Mouse (Mus musculus): Measurements from ENCODE around the gene Tnfrsf12a.
A peak's percentile ranks its signal among the peaks of the same experiment; 100 is the strongest.

The Tnfrsf12a gene

GRCm38 (mm10) chr17:23677236-23677679, at the start of gene Tnfrsf12a:
TSS of gene Tnfrsf12a (minus strand) at chr17:23677468.
- DNase-seq (ENCODE audit: low spot score) = peak; percentile 89

DNA sequence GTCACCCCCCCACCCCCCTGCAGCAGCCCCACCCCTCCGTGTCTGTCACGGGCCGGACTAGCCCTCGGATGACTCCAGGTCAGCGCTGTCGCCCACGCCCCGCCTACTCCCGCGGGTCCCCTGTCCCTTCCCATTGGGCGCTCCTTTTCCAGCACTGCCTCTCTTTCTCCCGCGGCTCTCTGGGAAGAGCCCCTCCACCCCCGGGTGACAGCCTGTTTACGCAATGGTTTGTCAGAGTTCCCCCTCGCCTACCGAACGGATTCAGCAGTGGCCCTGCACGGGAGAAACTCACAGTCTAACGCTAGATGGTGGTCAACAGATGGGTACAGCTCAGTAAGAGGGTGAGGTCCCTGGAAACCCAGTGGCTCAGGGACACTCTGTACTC, 49.5 kb upstream of the Tnfrsf12a start:
- peak; percentile 95 for DNase-seq (ENCODE audit: low spot score)

GRCm38 (mm10) chr17:23725999-23726757, 48.9 kb upstream of the Tnfrsf12a start, which contains the start of gene Pkmyt1:
TSS of gene Pkmyt1 (plus strand) at chr17:23726336.
- peak; percentile 94 for DNase-seq (ENCODE audit: low spot score)

GRCm38 (mm10) chr17:23725477-23725876, 48.2 kb upstream of the Tnfrsf12a start:
- DNase-seq (ENCODE audit: low spot score) = no peak

- DNase-seq (ENCODE audit: low spot score) = no peak
Measured at GRCm38 (mm10) chr17:23722376-23723125, 45.3 kb upstream of the Tnfrsf12a start, which contains the start of gene 1520401A03Rik. TSS of gene 1520401A03Rik (minus strand) at chr17:23722783.

DNA sequence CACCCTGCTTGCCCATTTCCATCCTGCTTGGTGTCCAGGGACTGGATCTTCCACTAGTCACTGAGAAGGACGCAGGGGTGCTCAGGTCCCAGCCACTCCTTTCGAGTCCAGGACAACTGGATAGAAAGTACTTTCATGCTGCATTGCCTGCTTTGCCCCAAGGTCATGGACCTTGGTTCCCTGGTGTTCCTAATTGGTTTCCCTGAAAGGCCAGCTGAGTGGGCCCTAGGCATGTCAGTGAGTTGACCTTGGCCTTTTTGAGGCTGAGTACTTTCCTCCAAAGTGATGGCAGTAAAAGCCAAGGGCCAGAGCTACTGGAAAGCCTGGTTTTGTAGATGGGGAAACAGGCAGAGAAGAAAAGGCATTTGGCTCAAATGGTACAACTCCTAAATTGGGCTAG, 44.6 kb upstream of the Tnfrsf12a start:
- DNase-seq (ENCODE audit: low spot score) = no peak

GRCm38 (mm10) chr17:23719455-23719854, 42.2 kb upstream of the Tnfrsf12a start:
- no peak for DNase-seq (ENCODE audit: low spot score)

GRCm38 (mm10) chr17:23717003-23717402, 39.7 kb upstream of the Tnfrsf12a start:
- no peak for DNase-seq (ENCODE audit: low spot score)

GRCm38 (mm10) chr17:23706212-23706611, 28.9 kb upstream of the Tnfrsf12a start:
- peak; percentile 51 for DNase-seq (ENCODE audit: low spot score)

DNA sequence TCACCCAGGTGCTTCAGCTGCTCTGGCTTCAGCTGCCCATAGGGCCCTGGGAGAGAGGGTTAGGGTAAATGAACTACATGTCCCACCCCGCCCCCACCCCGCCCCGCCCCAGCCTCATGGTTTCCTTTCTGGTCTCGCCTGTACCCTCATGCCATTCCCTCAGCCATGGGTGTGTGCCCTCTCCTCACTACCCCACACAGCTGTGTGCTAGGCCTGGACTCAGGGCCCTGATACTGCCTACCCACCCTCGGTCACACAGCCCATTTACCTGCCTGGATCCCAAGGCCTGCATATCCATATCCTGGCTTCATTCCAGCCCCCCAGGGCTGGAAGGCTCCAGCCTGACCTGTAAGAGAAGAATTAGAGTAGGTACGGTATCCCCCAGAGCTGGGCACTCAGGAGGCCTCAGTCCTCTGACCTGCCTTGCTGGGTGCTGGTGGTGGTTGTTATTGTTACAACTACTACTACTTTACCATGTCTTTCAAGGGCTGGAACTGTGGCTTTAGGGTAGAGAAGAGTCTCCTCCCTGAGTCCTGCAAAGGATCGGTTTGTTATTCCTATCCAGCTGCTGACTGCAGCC, 28.3 kb upstream of the Tnfrsf12a start:
- no peak for DNase-seq (ENCODE audit: low spot score)

DNA sequence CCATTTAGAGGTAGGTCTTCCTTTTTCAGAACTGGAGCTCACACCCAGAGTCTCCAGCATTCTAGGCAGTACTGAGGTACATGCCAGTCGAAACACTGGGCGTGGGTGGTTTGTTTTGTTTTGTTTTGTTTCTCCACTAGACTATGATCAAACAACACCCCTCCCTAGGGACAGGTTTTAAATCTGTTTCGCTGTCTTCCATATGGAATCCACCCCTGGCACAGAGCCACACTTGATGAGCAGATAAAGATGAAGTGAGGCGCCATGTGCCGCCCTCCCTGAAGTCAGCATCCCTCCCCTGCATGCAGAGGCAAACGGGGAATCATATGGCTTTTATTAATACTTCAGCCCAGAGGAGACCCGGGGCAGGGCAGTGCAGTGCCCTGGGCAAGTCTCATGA, 27.5 kb upstream of the Tnfrsf12a start:
- DNase-seq (ENCODE audit: low spot score) = no peak

- DNase-seq (ENCODE audit: low spot score) = no peak
Measured at GRCm38 (mm10) chr17:23703301-23703700, 26.0 kb upstream of the Tnfrsf12a start.

DNA sequence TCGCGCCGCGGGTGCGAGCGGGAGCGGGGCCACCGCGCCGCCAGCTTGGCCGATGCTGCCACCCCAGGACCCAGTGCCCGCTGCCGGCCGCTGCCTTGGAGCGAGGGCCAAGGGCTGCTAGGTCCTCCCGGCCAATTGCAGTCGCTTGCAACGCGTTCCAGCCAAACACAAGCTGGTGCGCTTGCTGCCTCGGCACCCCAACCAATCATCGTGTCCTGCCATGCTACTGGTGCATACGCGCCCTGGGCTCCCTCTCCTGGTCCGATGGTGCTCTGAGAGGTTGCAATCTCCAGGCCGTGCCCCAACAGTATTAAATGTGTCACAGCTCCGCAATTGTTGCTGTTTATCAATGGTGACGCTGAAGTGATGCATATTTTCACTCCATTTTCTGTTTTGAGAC, 22.8 kb upstream of the Tnfrsf12a start:
- DNase-seq (ENCODE audit: low spot score) = peak; percentile 81

DNA sequence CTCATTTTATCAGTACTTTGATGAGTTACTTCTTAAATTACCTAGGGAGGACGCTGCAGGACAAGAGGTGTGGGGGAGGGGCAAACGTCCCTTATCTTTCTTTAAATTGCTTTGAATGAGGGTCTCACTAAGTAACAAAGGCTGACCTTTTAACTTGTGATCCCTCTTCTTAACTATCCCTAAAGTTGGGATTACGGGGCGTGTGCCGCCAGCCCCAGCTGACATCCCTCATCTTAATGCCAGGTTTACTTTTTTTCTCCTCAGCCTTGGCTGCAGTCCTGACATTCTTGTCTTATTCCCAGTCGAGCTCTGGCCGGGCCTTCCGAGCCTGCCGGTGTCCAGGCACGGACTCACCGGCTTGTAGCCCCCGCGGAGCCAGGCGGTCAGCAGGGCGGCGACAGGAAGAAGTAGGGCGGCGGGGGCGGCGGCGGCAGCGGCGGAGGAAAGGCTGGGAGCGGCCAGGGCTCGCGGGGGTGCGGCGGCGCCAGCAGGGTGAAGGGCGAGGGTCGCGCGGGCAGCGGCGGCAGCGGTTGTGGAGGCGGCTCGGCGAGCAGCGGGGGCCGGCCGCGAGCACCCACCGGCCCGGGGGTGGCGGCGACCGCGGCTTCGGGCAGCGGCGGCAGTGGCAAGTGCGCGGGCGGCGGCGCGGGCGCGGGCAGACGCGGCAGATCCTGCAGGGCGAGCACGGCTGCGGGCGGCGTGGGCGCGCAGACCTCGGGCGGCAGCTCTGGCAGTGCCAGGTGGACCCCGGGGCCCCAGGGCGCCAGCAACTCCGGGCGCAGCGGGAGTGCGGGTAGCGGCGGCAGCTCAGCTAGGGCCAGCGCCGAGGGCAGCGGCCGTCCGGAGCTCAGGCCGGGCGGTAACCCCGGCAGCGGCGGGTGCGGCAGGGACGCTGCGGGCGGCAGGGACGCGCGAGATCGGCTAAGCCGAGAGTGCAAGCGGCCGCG, 22.1 kb upstream of the Tnfrsf12a start:
- DNase-seq (ENCODE audit: low spot score) = peak; percentile 32

DNA sequence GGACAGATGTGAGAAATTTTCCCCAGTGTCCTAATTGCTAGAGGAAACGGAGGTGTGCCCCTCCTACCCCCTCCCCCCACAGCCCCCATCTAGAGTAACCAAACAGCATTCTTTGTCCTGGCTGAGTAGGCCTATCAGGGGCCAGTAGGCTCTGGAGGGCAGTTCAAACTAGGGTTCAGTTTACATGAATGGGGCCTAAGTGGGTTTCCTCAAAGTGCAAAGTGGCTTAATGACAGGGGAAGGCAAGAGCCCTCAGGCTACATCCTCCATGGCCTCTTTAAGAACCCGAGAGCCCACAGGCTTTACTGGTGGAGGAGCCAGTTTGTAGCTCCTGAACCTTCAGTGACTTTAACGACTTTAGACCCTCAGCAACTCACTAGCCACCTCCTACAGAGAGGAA, 18.5 kb upstream of the Tnfrsf12a start:
- no peak for DNase-seq (ENCODE audit: low spot score)

GRCm38 (mm10) chr17:23694491-23694890, 17.2 kb upstream of the Tnfrsf12a start:
- no peak for DNase-seq (ENCODE audit: low spot score)

- no peak for DNase-seq (ENCODE audit: low spot score)
Measured at GRCm38 (mm10) chr17:23683856-23684672, 6.8 kb upstream of the Tnfrsf12a start, which contains the start of gene Cldn9. TSS of gene Cldn9 (minus strand) at chr17:23684026.

- DNase-seq (ENCODE audit: low spot score) = no peak
Measured at GRCm38 (mm10) chr17:23683226-23683625, 6.0 kb upstream of the Tnfrsf12a start.

DNA sequence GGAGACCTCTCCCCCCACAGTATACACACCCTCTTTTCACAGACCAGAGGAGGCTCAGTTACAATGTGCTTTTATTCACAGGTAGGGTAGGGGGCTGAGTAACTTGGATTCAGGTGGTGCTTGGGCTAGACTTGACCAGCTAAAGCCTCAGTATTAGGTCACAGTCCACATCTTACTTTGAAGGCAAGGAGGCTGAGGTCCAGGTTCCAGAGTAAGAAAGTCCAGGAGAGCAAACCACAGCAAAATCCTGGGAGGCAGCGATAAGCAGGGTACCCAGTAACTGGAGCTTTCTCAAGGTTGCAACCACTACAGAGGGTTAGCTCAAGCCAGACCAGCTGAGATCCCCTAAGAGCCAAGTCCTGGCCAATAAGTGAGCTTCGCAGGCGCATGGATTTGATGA, 5.3 kb upstream of the Tnfrsf12a start:
- peak; percentile 50 for DNase-seq (ENCODE audit: low spot score)

DNA sequence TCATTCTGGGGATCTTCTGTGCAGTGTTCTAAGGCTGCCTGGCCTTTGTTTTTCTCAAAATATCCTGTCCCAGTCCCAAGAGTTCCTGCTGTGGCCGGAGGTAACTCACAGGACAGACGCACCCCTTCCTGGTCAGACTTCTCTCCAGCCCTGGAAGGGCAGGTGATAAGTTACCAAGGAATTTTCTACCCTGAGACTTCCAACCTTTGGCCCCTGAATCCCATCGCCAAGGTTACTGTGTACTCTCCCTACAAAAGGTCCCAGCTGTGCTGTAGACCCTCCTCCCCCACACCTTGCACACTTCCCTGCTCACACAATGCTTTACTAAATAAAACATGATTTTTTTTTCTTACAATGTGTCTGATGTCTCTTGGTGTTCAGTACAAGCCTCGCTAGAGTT, 4.8 kb upstream of the Tnfrsf12a start:
- DNase-seq (ENCODE audit: low spot score) = peak; percentile 81

DNA sequence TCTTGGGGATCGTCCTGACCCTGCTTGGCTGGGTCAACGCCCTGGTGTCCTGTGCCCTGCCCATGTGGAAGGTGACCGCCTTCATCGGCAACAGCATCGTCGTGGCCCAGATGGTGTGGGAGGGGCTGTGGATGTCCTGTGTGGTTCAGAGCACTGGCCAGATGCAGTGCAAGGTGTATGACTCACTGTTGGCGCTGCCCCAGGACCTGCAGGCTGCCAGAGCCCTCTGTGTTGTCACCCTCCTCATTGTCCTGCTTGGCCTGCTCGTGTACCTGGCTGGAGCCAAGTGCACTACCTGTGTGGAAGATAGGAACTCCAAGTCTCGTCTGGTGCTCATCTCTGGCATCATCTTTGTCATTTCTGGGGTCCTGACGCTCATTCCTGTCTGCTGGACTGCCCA, 3.8 kb upstream of the Tnfrsf12a start:
- DNase-seq (ENCODE audit: low spot score) = no peak
